Mouse (Mus musculus) splenic B cell, adult 2 months (primary cell): ENCODE data around the gene Dcp1b.
A peak's percentile ranks its signal among the peaks of the same experiment; 100 is the strongest.
"Not testable (repeated sequence)": the region's sequence is repeated elsewhere in the genome, so short reads cannot be mapped to it uniquely, and the experiment has no call there.

Source experiments
- DNase-seq: peaks from one replicate; pipeline ENCODE4 v3.0.0-alpha.2; 2011; ENCODE audit warnings: low read depth, low spot score
- H3K27me3 ChIP-seq: 2 replicates; pipeline ENCODE4 v1.6.1; 2012; ENCODE audit warnings: mild to moderate bottlenecking, low read length, moderate library complexity, mixed read lengths; ENCODE audit not compliant: control insufficient read depth, poor library complexity, insufficient read depth, severe bottlenecking
- H3K36me3 ChIP-seq: 2 replicates; pipeline ENCODE4 v1.6.1; 2012; ENCODE audit warnings: mild to moderate bottlenecking, low read length, moderate library complexity, mixed read lengths; ENCODE audit not compliant: control insufficient read depth, poor library complexity, insufficient read depth, severe bottlenecking

Gene Dcp1b

DNA sequence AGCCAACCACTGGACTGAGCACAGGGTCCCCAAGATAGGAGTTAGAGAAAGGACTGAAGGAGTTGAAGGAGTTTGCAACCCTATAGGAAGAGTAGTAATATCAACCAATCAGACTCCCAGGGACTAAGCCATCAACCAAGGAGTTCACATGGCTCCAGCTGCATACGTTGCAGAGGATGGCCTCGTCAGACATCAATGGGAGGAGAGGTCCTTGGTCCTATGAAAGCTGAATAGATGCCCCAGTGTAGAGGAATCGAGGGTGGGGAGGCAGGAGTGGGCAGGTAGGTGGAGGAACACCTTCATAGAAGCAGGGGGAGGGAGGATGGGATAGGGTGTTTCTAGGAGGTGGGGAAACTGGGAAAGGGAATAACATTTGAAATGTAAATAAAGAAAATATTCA, 29.9 kb downstream of the Dcp1b start:
- no peaks in the 10 kb centered on the region for H3K27me3 ChIP-seq
- H3K36me3 ChIP-seq = peaks cover 9% of the 10 kb centered on the region
- DNase-seq = no peak

DNA sequence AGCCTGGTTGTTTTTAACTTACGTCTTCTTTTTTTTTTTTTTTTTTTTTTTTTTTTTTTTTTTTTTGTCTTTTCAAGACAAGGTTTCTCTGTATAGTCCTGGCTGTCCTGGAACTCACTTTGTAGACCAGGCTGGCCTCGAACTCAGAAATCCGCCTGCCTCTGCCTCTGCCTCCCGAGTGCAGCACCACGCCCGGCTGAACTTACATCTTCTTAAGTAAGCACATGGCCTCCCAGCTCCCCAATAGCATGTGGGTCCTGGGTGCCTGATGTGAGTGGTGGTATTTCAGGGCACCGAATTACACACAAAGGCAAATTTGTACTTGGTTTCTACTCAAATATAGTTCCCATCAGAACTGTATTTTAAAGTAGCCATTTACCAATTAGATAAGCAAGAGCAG, 31.0 kb downstream of the Dcp1b start:
- not testable (repeated sequence) for H3K27me3 ChIP-seq, H3K36me3 ChIP-seq, DNase-seq

DNA sequence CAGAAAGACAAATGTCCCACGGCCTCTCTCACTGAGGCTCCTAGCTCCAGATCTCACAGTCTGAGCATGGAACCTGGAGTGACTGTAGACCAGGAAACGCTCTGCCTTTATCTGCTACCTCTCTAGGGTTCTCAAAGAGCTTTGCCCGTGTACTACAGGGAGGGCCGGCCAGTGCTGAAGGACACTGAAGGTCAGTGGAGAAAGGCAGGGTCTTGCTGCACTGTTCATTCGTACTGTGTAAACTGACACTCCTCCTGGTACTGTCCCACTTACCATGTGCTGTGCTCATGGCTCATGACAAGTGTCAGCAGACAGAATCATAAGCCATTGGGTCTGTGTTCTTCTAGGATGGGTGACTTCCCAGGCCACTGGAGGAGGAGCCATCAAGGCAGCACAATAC, 38.3 kb downstream of the Dcp1b start:
- H3K36me3 ChIP-seq = peaks cover 7% of the 10 kb centered on the region; the same call in 1 of the 2 replicates
- H3K27me3 ChIP-seq = no peaks in the 10 kb centered on the region
- no peak for DNase-seq

DNA sequence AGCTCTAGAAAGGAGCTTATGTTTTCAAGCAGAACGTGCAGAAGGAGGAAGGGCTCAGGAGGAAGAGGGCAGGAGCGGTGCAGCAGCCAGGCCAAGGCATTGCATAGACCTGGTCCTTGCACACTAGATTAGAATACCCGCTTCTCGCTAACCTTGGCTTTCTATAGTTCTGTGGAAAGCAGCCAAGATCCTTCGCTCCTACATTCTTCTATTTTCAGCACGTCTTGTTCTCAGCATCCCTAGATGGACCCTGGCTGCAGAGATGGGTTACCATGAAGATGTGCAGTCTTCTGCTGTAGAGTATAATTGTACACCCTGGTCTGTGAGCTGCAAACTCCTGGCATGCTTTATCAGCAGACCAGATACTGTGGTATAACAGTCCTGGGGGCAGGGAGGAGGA, 39.1 kb downstream of the Dcp1b start:
- no peaks in the 10 kb centered on the region for H3K27me3 ChIP-seq

DNA sequence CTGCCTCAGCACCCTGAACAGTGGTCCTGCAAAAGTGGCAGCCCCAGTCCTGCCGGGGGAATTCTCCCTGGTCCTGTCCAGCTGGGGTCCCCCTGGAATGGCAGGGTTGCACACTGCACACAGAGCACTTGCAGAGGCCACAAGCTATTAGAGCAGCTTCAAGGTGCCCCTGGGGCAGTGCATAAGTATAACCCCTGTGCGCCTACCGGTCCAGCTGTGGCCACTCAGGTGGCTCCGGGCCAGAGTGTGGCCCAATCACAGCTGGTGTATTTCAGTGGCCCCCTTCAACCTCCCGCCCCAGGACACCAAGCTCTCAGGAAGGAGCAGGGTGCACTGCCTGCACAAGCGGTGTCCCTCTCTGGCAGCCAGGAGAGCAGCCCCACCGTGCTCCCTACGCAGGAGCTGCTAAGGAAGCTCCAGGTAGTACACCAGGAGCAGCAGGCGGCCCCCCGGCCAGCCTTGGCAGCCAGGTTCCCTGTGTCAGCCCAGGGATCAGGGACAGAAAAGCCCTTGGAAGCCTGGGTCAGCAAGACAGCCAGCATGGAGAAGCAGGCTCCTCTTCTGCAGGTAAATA, 40.1 kb downstream of the Dcp1b start:
- no peak for DNase-seq
- no peaks in the 10 kb centered on the region for H3K27me3 ChIP-seq
- H3K36me3 ChIP-seq = peaks cover 7% of the 10 kb centered on the region; the same call in 1 of the 2 replicates

More for the DNA sequence above, 39.1 kb downstream of the Dcp1b start:
- H3K36me3 ChIP-seq = peaks cover 7% of the 10 kb centered on the region; the same call in 1 of the 2 replicates
- no peak for DNase-seq

DNA sequence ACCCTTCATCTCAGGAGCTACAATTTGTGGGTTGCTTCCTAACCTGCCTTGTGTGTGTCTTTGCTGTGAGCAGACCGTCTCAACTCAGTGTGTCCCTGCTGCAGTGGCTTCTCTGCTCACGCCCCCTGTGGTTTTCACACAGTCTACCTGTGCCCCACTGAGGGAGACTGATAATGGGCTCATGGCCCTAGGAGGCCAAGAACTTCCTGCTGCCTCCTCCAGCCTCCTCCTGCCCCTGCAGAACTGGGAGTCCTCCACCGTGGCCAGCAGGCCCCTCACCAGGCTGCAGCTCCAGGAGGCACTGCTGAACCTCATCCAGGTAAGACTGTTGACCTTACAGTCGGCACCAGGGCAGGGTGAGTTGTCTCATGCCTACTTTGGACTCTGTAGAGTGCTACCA, 42.6 kb downstream of the Dcp1b start:
- H3K27me3 ChIP-seq = no peaks in the 10 kb centered on the region
- peaks cover 7% of the 10 kb centered on the region; the same call in 1 of the 2 replicates for H3K36me3 ChIP-seq
- DNase-seq = no peak

DNA sequence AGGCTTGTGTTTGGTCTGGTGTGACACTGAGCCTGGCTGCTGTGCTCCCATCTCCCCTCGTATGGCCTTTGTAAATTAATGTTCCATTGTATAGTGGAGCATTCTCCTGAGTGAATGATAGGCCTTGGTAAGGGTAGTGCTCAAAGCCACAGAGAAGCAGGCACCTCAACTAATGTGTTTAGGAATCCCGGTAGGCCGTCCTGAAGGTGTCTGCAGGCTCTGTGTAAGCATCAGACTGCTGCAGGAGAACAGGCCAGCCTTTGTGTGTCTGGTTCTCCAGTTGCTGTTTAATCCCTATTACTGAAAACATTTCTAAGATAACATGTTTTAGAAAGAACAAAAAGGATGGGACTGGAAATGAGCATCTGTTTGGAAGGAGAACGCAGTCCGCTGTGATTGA, 43.5 kb downstream of the Dcp1b start:
- DNase-seq = no peak
- H3K27me3 ChIP-seq = no peaks in the 10 kb centered on the region
- peaks cover 5% of the 10 kb centered on the region; the same call in 1 of the 2 replicates for H3K36me3 ChIP-seq

DNA sequence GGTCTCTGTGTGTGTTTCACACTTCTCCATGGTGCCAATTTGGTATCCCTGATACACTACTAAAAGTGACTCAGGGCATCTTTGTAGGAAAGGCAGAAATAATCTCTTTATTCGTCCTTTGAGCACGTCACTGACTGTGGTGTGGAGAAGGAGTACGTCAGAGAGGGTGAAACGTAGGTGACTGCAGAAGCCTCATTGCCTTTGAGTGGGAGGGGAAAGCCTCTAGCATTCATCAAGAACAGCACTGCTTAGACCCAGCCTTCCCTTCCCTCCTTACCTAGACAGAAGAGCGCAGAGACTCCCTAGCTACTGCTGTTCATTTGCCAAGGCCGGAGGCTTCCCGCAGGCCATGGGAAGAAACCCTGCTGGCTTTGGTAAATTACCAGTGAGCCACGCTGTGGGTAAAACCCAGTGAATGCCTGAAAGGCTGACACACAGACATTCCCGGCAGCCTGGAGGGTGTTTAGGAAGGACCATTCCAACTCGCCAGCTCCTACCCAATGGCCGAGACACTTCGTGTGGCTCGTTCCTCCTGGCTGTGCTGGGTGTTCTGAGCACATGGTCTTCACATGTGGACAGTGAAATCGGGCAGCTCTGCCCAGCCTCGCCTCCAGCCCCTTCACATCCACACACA, 44.3 kb downstream of the Dcp1b start:
- DNase-seq = no peak
- Histone ChIP-seq H3K27me3 (no peaks in the 10 kb centered on the region), H3K36me3 (peaks cover 5% of the 10 kb centered on the region; the same call in 1 of the 2 replicates)

DNA sequence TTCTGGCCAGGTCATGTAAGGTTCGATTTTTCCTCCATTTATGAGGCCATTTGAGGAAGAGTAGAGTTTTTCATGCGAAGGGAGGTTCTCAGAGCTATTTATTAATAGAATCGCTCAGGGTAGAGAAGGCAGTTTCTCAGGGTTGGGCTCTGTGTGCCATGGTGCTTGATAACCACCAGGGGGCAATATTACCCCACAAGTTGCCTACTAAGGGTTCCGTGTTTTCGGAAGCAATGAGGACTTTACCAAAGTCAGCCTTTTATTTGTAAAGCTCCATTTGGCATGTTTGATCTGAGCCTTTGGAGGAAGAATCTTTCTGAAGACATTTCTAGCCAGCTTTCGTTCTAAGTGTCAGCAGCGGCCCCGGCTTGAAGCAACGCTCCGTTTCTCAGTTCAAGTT, 45.2 kb downstream of the Dcp1b start:
- Histone ChIP-seq H3K27me3 (no peaks in the 10 kb centered on the region), H3K36me3 (peaks cover 3% of the 10 kb centered on the region; the same call in 1 of the 2 replicates)
- DNase-seq = peak; percentile 74

DNA sequence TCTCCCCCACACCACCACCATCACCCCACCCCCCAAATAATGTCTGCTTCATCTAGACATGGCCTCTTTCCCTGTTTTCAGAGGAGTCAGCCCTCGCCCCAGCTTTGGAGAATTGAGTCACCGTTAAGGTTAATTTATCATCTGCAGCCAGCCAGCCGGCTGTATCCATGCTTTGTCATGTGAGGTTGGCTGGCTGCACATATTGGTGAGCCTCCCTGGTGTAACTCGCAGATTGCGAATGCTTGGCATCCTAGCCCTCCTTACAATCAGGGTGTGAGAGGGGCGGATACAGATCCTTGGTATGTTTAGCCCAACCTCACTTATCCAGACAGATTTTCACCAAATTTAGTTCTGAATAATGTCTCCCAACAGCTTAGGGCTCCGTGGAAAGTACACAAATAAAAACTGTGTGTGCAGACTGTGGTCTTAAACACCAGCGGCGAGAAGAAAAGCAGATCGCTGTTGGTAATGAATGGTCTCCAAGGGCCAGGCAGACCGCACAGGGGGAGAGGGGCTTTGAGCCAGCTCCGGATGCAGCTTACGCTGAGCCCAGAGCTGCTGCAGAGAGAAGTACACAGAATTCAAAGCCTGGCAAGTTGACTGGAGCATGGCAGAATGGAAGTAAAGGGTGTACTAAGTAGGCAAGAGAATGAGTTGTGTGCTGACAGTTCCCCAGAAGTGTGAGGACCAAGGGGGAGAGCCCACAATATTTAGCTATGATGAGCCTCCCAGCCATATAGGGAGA, 49.6 kb downstream of the Dcp1b start:
- DNase-seq = no peak
- no peaks in the 10 kb centered on the region for H3K27me3 ChIP-seq
- no peaks in the 10 kb centered on the region for H3K36me3 ChIP-seq

DNA sequence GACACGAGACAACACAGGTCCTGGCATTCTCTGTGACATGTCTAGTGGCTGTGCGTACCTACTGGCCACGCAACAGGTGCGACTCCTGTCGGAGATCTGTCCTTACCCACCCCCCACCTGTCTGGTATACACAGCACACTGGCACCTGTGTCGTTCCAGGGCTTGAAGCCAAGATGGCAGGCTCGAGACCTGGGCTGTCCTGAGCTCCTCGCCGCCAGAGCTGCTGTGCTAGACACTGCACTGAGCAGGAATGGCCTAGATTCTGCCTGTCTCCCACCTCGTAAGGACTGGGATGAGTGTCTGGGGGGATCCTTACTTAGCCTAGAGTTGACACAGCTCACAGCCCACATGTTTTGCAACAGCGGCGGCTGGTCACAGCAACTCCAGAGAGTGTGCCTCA, 50.2 kb downstream of the Dcp1b start:
- H3K27me3 ChIP-seq = no peaks in the 10 kb centered on the region
- H3K36me3 ChIP-seq = no peaks in the 10 kb centered on the region
- no peak for DNase-seq

DNA sequence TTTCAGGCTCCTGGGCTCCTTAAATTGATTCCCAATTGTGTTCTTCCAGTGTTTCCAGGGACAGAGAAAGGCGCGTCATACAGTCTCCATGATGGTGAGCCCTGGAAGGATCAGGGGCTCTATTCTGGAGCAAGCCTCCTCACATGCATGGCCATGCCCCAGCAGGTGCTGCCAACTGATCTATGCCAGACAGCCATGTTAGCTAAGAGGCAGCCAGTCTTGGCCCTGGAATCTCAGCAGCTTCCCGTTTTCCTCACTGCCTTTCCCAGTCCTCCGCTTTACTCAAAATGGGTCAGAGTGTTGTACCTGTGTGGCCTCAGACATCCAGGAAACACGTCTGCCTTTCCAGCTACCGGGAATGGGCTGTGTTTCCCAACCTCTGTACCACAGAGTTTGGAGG, 50.7 kb downstream of the Dcp1b start:
- Histone ChIP-seq H3K27me3 (no peaks in the 10 kb centered on the region), H3K36me3 (no peaks in the 10 kb centered on the region)
- DNase-seq = no peak

DNA sequence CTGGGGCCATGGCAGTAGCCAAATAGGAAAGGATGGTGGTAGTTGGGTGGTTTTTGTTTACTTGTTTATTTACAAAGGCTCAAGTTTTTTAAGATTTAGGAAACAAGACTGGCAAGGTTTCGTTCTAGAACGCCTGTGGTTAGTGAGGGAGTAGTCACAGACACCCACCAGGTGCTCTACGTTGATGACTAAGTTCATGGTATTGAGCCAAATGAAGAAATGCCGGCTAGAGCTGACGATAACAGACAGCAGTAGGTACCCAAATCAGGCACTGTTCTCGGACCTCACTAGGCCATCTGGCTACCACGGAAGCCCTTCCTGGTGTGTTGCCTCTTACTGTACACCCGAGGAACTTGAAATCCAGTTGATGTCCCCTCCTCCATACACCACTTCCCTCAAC, 51.9 kb downstream of the Dcp1b start:
- Histone ChIP-seq H3K27me3 (no peaks in the 10 kb centered on the region), H3K36me3 (no peaks in the 10 kb centered on the region)
- no peak for DNase-seq

DNA sequence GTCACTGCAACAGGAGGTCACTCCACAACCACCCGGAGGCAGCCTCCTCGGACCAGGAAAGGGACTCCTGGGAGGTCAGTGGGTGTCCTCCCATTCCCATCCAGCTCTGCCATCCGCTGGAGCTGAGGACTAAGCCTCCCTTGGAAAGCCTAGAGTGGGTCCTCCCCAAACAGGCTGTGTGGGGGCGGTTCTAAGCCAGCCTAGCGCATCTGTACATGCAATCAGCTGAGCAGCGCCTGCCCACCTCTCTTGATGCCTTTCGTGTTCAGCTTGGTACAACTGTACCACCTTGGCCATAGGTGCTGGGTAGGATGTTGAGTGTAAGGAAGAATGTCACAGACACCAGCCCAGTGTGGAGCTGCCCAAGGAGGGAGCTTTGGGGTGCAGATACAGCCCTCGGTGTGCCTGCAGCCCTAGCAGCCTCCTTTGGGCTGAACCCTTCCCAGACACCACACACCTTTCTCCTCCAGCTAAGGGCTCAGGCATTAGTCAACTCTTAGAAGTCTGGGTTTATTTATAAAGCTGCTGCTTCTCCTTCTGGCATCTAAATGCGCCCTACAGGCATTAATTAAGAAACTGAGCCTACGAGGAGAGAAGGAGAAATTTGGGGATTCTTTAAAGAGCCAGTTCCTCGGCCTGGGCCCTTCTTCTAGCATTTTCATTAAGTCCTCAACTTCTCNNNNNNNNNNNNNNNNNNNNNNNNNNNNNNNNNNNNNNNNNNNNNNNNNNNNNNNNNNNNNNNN, 54.0 kb downstream of the Dcp1b start:
- no peaks in the 10 kb centered on the region for H3K36me3 ChIP-seq
- no peaks in the 10 kb centered on the region for H3K27me3 ChIP-seq
- no peak for DNase-seq

DNA sequence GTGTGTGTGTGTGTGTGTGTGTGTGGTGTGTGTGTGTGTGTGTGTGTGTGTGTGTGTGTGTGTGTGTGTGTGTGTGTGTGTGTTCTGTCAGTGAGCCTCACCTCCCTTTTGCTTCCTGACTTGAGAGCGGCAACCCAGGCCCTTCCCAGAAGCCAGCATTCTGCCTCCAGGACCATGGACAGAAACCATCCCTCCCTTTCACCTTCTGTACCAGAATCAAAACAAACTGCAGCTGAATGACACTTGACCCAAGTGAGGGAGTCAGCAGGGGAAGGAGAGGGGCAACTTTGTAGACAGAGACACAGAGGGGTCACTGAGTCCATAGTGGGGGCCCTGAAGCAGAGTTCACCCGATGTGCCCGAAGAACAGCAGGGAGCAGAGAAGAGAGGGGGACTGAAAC, 58.0 kb downstream of the Dcp1b start:
- DNase-seq = no peak
- Histone ChIP-seq H3K27me3 (no peaks in the 10 kb centered on the region), H3K36me3 (no peaks in the 10 kb centered on the region)
